ENCODE assay signal across 11 mouse cellular contexts in the genomic region with DNA sequence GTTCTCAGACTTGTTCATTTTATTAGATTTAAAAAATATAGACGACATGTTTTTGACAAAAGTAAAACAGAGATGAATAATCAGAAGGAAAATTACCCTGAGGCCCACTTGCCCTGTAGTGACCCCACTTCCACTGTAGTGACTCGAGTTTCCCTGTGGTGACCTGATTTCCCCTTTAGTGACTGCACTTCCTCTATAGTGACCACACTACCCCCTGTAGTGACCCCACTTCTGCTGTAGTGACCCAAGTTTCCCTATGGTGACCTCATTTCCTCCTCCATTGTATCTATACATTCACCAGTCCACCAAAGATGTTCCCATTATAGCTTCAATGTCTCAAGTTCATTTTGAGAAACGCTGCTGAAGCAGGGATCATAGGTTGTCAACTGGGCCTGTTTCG.
"Had no signal": no experiment of that assay in that cellular context is flagged by ENCODE, and none has a peak within 500 bp of the region (broad histone marks: within the 10 kb centered on the region; RNA-seq: fewer than 3 reads in every experiment).

No protein-coding gene starts in this region.

- ATAC-seq: intestine, embryonic 16.5 days had no signal

- H3K4me3 ChIP-seq: kidney, embryonic 15.5 days; limb, embryonic 10.5 days; midbrain, embryonic 12.5 days had no signal

- H3K9ac ChIP-seq: kidney, embryonic 15.5 days; lung, embryonic 14.5 days; midbrain, embryonic 12.5 days had no signal

- H3K4me2 ChIP-seq: kidney, embryonic 15.5 days; lung, embryonic 14.5 days; midbrain, embryonic 12.5 days had no signal

- H3K36me3 ChIP-seq: kidney, embryonic 15.5 days; limb, embryonic 10.5 days; midbrain, embryonic 12.5 days had no signal

- H3K9me3 ChIP-seq: kidney, embryonic 15.5 days; limb, embryonic 10.5 days; midbrain, embryonic 12.5 days had no signal

- DNase-seq: kidney, adult 2 months; kidney, postnatal 14 days; lung, embryonic 14.5 days; lung, postnatal 10 days; lung, postnatal 4 days; right cerebral cortex, postnatal 14 days had no signal

- H3K27ac ChIP-seq: kidney, embryonic 15.5 days; limb, embryonic 10.5 days; midbrain, embryonic 12.5 days; stomach, postnatal 0 days had no signal

- H3K27me3 ChIP-seq: kidney, embryonic 15.5 days; midbrain, embryonic 12.5 days had no signal

- H3K4me1 ChIP-seq: kidney, embryonic 15.5 days; limb, embryonic 10.5 days; midbrain, embryonic 12.5 days had no signal
